Mouse (Mus musculus): ENCODE measurements around the gene Gm10959.

Gene Gm10959

DNA sequence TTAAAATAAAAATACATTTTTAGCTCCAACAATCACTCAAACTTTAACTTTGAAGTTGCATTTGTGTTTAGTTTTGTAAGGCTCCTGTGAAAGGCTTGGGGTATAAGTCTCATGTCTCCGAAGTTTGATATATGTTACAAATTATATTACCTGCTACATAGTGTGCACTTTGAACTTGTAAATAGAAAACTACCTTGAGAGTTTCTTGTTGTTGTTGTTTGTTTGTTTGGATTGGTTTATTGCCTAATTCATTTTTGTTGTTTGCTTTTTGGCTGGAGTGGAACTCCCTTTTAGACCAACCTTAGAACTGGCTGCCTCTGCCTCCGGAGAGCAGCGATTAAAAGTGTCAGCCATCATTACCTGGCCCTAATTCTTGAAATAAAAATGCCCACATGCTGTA lies 24.4 kb downstream of the Gm10959 start, which contains the start of gene Fabp2:
Fabp2 (plus strand) TSS at position 301 of the 400 bp plus-strand sequence.
- no peak for DNase-seq (ENCODE audit: low read depth, low spot score)

DNA sequence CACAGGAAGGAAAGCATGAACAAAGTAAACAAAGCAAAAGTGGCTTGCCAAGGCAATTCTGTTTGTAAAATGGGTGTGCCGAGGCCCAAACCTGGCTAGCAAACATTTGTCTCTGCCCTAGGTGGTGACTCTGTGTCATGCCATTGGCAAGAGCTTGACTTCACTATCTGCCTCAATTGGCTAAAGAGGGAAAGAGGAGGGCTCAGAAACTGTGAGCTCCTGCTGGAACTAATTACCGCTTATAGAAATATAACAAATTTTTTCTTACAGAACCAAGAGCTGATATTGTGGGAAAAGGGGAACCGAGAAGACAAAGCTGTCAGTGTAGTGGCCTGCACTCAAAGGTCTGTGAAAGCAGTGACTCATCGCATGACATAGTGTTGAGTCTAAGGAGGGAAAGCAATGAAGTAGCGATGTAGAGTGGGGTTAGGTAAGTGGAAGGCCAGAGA lies 30.8 kb downstream of the Gm10959 start:
- DNase-seq (ENCODE audit: low read depth, low spot score) = no peak

GRCm38 (mm10) chr3:122887505-122888301 lies 31.5 kb downstream of the Gm10959 start:
- no peak for DNase-seq (ENCODE audit: low read depth, low spot score)

GRCm38 (mm10) chr3:122878705-122879315 lies 40.4 kb downstream of the Gm10959 start:
- no peak for DNase-seq (ENCODE audit: low read depth, low spot score)

GRCm38 (mm10) chr3:122877543-122877942 lies 41.6 kb downstream of the Gm10959 start:
- no peak for DNase-seq (ENCODE audit: low read depth, low spot score)

- DNase-seq (ENCODE audit: low read depth, low spot score) = no peak
These were observed 42.3 kb downstream of the Gm10959 start for GRCm38 (mm10) chr3:122876870-122877269.

DNA sequence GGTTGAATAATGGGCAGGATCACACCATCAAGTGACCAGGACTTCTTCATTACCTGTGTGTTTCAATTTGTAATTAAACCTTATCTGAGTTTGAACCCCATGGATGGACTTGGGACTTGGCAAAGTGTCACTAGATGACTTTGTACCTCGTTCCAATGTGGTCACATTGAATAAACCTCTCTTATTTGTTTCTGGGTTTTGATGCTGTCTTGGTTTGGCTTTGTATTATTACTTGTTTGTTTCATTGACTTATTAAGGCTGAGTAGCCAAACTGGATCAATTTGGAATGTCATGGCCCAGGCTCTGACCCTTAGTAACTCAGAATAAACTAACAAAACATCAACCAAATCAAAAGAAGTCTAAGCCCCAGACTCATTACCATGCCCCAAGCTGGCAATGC lies 47.6 kb downstream of the Gm10959 start:
- no peak for DNase-seq (ENCODE audit: low read depth, low spot score)

GRCm38 (mm10) chr3:122868270-122868669 lies 50.9 kb downstream of the Gm10959 start:
- DNase-seq (ENCODE audit: low read depth, low spot score) = no peak

DNA sequence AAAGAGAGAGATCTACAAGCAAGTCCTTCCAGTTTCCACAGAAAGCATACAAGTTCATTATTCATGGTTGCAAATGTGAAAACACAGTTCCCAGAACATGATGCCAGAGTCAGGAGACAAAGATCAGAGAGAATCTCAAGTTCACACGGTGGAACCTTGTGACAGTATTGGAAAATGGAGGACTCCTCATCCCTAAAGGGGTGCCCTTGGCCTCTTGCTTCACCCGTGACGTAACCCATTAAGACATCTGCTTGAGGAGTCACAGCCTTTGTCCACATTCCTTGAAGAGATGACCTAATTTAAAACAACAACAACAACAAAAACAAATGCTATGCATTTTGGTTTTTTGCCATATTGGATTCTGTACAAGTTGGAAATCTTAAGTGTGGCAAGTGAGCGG lies 54.1 kb downstream of the Gm10959 start:
- no peak for DNase-seq (ENCODE audit: low read depth, low spot score)

Measured in retina, adult 2 months (tissue).